Mouse (Mus musculus) retina, adult 2 months (tissue): ENCODE results near the gene Dab1.

Experiments used
- DNase-seq: peaks from one replicate; pipeline ENCODE4 v3.0.0-alpha.2; 2012; ENCODE audit warnings: low read depth, low spot score

The Dab1 gene

GRCm38 (mm10) chr4:103822669-103823068 lies 203.5 kb downstream of the Dab1 start:
- no peak for DNase-seq

- DNase-seq: no peak
Observed at GRCm38 (mm10) chr4:103838377-103838776, 219.2 kb downstream of the Dab1 start.

- no peak for DNase-seq
Observed at GRCm38 (mm10) chr4:103839541-103839940, 220.4 kb downstream of the Dab1 start.

- DNase-seq: no peak
Observed at GRCm38 (mm10) chr4:103841126-103841525, 222.0 kb downstream of the Dab1 start.

GRCm38 (mm10) chr4:103844635-103845034 lies 225.5 kb downstream of the Dab1 start:
- no peak for DNase-seq

GRCm38 (mm10) chr4:103857173-103857572 lies 238.0 kb downstream of the Dab1 start:
- DNase-seq: no peak

- DNase-seq: no peak
Observed at GRCm38 (mm10) chr4:103875564-103875963, 256.4 kb downstream of the Dab1 start.

GRCm38 (mm10) chr4:103878841-103879240 lies 259.7 kb downstream of the Dab1 start:
- no peak for DNase-seq

GRCm38 (mm10) chr4:103881641-103882040 lies 262.5 kb downstream of the Dab1 start:
- DNase-seq: no peak

- DNase-seq: no peak
Observed at GRCm38 (mm10) chr4:103888086-103888485, 268.9 kb downstream of the Dab1 start.

GRCm38 (mm10) chr4:103889110-103889509 lies 270.0 kb downstream of the Dab1 start:
- no peak for DNase-seq

- no peak for DNase-seq
Observed at GRCm38 (mm10) chr4:103896806-103897205, 277.6 kb downstream of the Dab1 start.

- no peak for DNase-seq
Observed at GRCm38 (mm10) chr4:103897702-103898101, 278.5 kb downstream of the Dab1 start.

GRCm38 (mm10) chr4:103911441-103911840 lies 292.3 kb downstream of the Dab1 start:
- no peak for DNase-seq

GRCm38 (mm10) chr4:103912071-103912470 lies 292.9 kb downstream of the Dab1 start:
- DNase-seq: no peak

GRCm38 (mm10) chr4:103922431-103922931 lies 303.3 kb downstream of the Dab1 start:
- no peak for DNase-seq

GRCm38 (mm10) chr4:103926682-103927081 lies 307.5 kb downstream of the Dab1 start:
- no peak for DNase-seq

- no peak for DNase-seq
Observed at GRCm38 (mm10) chr4:103929631-103930030, 310.5 kb downstream of the Dab1 start.

GRCm38 (mm10) chr4:103934364-103934763 lies 315.2 kb downstream of the Dab1 start:
- no peak for DNase-seq

GRCm38 (mm10) chr4:103948255-103948654 lies 329.1 kb downstream of the Dab1 start:
- no peak for DNase-seq

- no peak for DNase-seq
Observed at GRCm38 (mm10) chr4:103953652-103954220, 334.6 kb downstream of the Dab1 start.

- DNase-seq: no peak
Observed at GRCm38 (mm10) chr4:103961134-103962049, 342.2 kb downstream of the Dab1 start.

- no peak for DNase-seq
Observed at GRCm38 (mm10) chr4:103969906-103970305, 350.7 kb downstream of the Dab1 start.
